Mouse (Mus musculus): ENCODE results near the gene Bmp3. TPM values are rescaled to one million over a fixed set of nuclear protein-coding genes. Genes with fewer than 3 reads are reported as not detected.

Gene Bmp3
- polyA plus RNA-seq, 1 experiment from 2014 or later: 9.2 TPM

GRCm38 (mm10) chr5:98844664-98845063 is 9.6 kb upstream of the Bmp3 start:
- Histone ChIP-seq H3K4me1 (ENCODE audit: control insufficient read depth, insufficient read depth, low read length) (peaks cover 12% of the 10 kb centered on the region), H3K4me2 (ENCODE audit: low read depth, low read length) (no peak overlapping the region), H3K9ac (ENCODE audit: low read depth, low read length) (no peak overlapping the region), H3K27me3 (replicated peaks; ENCODE audit: control insufficient read depth, insufficient read depth, low read length) (no peaks in the 10 kb centered on the region), H3K4me3 (ENCODE audit: low read length) (no peak overlapping the region), H3K27ac (ENCODE audit: low read length) (no peak overlapping the region), H3K9me3 (ENCODE audit: control insufficient read depth, low read length) (no peaks in the 10 kb centered on the region), H3K36me3 (ENCODE audit: control insufficient read depth, insufficient read depth, low read length) (no peaks in the 10 kb centered on the region)
- ATAC-seq: no peak
- WGBS: 39% methylated on average over 1 of the region's 1 CpGs

- Histone ChIP-seq H3K27ac (ENCODE audit: low read length) (peak overlapping the region; percentile 57), H3K9me3 (ENCODE audit: control insufficient read depth, low read length) (no peaks in the 10 kb centered on the region), H3K9ac (ENCODE audit: low read depth, low read length) (peak overlapping the region; percentile 79), H3K4me3 (ENCODE audit: low read length) (peak overlapping the region; percentile 72), H3K27me3 (replicated peaks; ENCODE audit: control insufficient read depth, insufficient read depth, low read length) (peaks cover 11% of the 10 kb centered on the region; the same call in 1 of the 2 replicates), H3K4me1 (ENCODE audit: control insufficient read depth, insufficient read depth, low read length) (no peaks in the 10 kb centered on the region; the same call in 1 of the 2 replicates), H3K36me3 (ENCODE audit: control insufficient read depth, insufficient read depth, low read length) (no peaks in the 10 kb centered on the region), H3K4me2 (ENCODE audit: low read depth, low read length) (peak overlapping the region; percentile 99)
- peak; percentile 87 for ATAC-seq
- under 1% methylated on average over 67 of the region's 75 CpGs for WGBS
Measured at GRCm38 (mm10) chr5:98854627-98855564, 681 bp downstream of the Bmp3 start.

- 0 out of 2 replicates have a peak, but pooled peaks have one; percentile 6 for ATAC-seq
- Histone ChIP-seq H3K4me2 (ENCODE audit: low read depth, low read length) (peak overlapping the region; percentile 99), H3K27me3 (replicated peaks; ENCODE audit: control insufficient read depth, insufficient read depth, low read length) (peaks cover 11% of the 10 kb centered on the region; the same call in 1 of the 2 replicates), H3K4me1 (ENCODE audit: control insufficient read depth, insufficient read depth, low read length) (no peaks in the 10 kb centered on the region; the same call in 1 of the 2 replicates), H3K27ac (ENCODE audit: low read length) (no peak overlapping the region), H3K9ac (ENCODE audit: low read depth, low read length) (0 out of 2 replicates have a peak overlapping the region, but pooled peaks have one; percentile 79), H3K9me3 (ENCODE audit: control insufficient read depth, low read length) (no peaks in the 10 kb centered on the region), H3K36me3 (ENCODE audit: control insufficient read depth, insufficient read depth, low read length) (no peaks in the 10 kb centered on the region), H3K4me3 (ENCODE audit: low read length) (peak overlapping the region; percentile 72)
- WGBS: 7% methylated on average over 12 of the region's 12 CpGs
Measured at GRCm38 (mm10) chr5:98855741-98856140, 1.5 kb downstream of the Bmp3 start.

GRCm38 (mm10) chr5:98856356-98856755 is 2.1 kb downstream of the Bmp3 start:
- Histone ChIP-seq H3K4me3 (ENCODE audit: low read length) (peak overlapping the region; percentile 72), H3K36me3 (ENCODE audit: control insufficient read depth, insufficient read depth, low read length) (no peaks in the 10 kb centered on the region), H3K4me2 (ENCODE audit: low read depth, low read length) (peak overlapping the region; percentile 99), H3K4me1 (ENCODE audit: control insufficient read depth, insufficient read depth, low read length) (no peaks in the 10 kb centered on the region; the same call in 1 of the 2 replicates), H3K27ac (ENCODE audit: low read length) (no peak overlapping the region), H3K9ac (ENCODE audit: low read depth, low read length) (0 out of 2 replicates have a peak overlapping the region, but pooled peaks have one; percentile 21), H3K9me3 (ENCODE audit: control insufficient read depth, low read length) (no peaks in the 10 kb centered on the region), H3K27me3 (replicated peaks; ENCODE audit: control insufficient read depth, insufficient read depth, low read length) (peaks cover 11% of the 10 kb centered on the region; the same call in 1 of the 2 replicates)
- WGBS: 38% methylated on average over 7 of the region's 7 CpGs
- no peak for ATAC-seq

- Histone ChIP-seq H3K36me3 (ENCODE audit: control insufficient read depth, insufficient read depth, low read length) (no peaks in the 10 kb centered on the region), H3K4me2 (ENCODE audit: low read depth, low read length) (peak overlapping the region; percentile 33; the same call in 1 of the 2 replicates), H3K9ac (ENCODE audit: low read depth, low read length) (0 out of 2 replicates have a peak overlapping the region, but pooled peaks have one; percentile 40), H3K9me3 (ENCODE audit: control insufficient read depth, low read length) (no peaks in the 10 kb centered on the region), H3K4me1 (ENCODE audit: control insufficient read depth, insufficient read depth, low read length) (peaks cover 2% of the 10 kb centered on the region; the same call in 1 of the 2 replicates), H3K27ac (ENCODE audit: low read length) (no peak overlapping the region), H3K4me3 (ENCODE audit: low read length) (no peak overlapping the region), H3K27me3 (replicated peaks; ENCODE audit: control insufficient read depth, insufficient read depth, low read length) (no peaks in the 10 kb centered on the region)
- 2% methylated on average over 6 of the region's 6 CpGs for WGBS
- ATAC-seq: no peak
Measured at GRCm38 (mm10) chr5:98863891-98864290, 9.7 kb downstream of the Bmp3 start.

GRCm38 (mm10) chr5:98865146-98865545 is 10.9 kb downstream of the Bmp3 start:
- Histone ChIP-seq H3K36me3 (ENCODE audit: control insufficient read depth, insufficient read depth, low read length) (no peaks in the 10 kb centered on the region), H3K27me3 (replicated peaks; ENCODE audit: control insufficient read depth, insufficient read depth, low read length) (no peaks in the 10 kb centered on the region), H3K9ac (ENCODE audit: low read depth, low read length) (no peak overlapping the region), H3K27ac (ENCODE audit: low read length) (no peak overlapping the region), H3K9me3 (ENCODE audit: control insufficient read depth, low read length) (no peaks in the 10 kb centered on the region), H3K4me1 (ENCODE audit: control insufficient read depth, insufficient read depth, low read length) (peaks cover 2% of the 10 kb centered on the region; the same call in 1 of the 2 replicates), H3K4me2 (ENCODE audit: low read depth, low read length) (no peak overlapping the region), H3K4me3 (ENCODE audit: low read length) (no peak overlapping the region)
- WGBS: 86% methylated on average over 5 of the region's 5 CpGs
- ATAC-seq: no peak

GRCm38 (mm10) chr5:98876056-98876455 is 21.8 kb downstream of the Bmp3 start:
- Histone ChIP-seq H3K9me3 (ENCODE audit: control insufficient read depth, low read length) (no peaks in the 10 kb centered on the region), H3K27ac (ENCODE audit: low read length) (no peak overlapping the region), H3K36me3 (ENCODE audit: control insufficient read depth, insufficient read depth, low read length) (no peaks in the 10 kb centered on the region), H3K4me3 (ENCODE audit: low read length) (no peak overlapping the region), H3K9ac (ENCODE audit: low read depth, low read length) (no peak overlapping the region), H3K4me2 (ENCODE audit: low read depth, low read length) (no peak overlapping the region), H3K27me3 (replicated peaks; ENCODE audit: control insufficient read depth, insufficient read depth, low read length) (no peaks in the 10 kb centered on the region), H3K4me1 (ENCODE audit: control insufficient read depth, insufficient read depth, low read length) (no peaks in the 10 kb centered on the region)
- WGBS: 60% methylated on average over 5 of the region's 5 CpGs
- no peak for ATAC-seq

GRCm38 (mm10) chr5:98878891-98879290 is 24.7 kb downstream of the Bmp3 start:
- H3K4me3 ChIP-seq (ENCODE audit: low read length): no peak overlapping the region
- no peak overlapping the region for H3K4me2 ChIP-seq (ENCODE audit: low read depth, low read length)
- H3K9me3 ChIP-seq (ENCODE audit: control insufficient read depth, low read length): no peaks in the 10 kb centered on the region
- H3K4me1 ChIP-seq (ENCODE audit: control insufficient read depth, insufficient read depth, low read length): no peaks in the 10 kb centered on the region
- ATAC-seq: no peak
- no peaks in the 10 kb centered on the region for H3K27me3 ChIP-seq (replicated peaks; ENCODE audit: control insufficient read depth, insufficient read depth, low read length)
- H3K36me3 ChIP-seq (ENCODE audit: control insufficient read depth, insufficient read depth, low read length): no peaks in the 10 kb centered on the region
- no peak overlapping the region for H3K9ac ChIP-seq (ENCODE audit: low read depth, low read length)
- H3K27ac ChIP-seq (ENCODE audit: low read length): no peak overlapping the region

- no peak overlapping the region for H3K27ac ChIP-seq (ENCODE audit: low read length)
- H3K4me2 ChIP-seq (ENCODE audit: low read depth, low read length): no peak overlapping the region
- ATAC-seq: no peak
- H3K27me3 ChIP-seq (replicated peaks; ENCODE audit: control insufficient read depth, insufficient read depth, low read length): no peaks in the 10 kb centered on the region
- 61% methylated on average over 3 of the region's 3 CpGs for WGBS
- no peaks in the 10 kb centered on the region for H3K4me1 ChIP-seq (ENCODE audit: control insufficient read depth, insufficient read depth, low read length)
- no peak overlapping the region for H3K4me3 ChIP-seq (ENCODE audit: low read length)
- H3K36me3 ChIP-seq (ENCODE audit: control insufficient read depth, insufficient read depth, low read length): no peaks in the 10 kb centered on the region
- no peak overlapping the region for H3K9ac ChIP-seq (ENCODE audit: low read depth, low read length)
- H3K9me3 ChIP-seq (ENCODE audit: control insufficient read depth, low read length): no peaks in the 10 kb centered on the region
Measured at GRCm38 (mm10) chr5:98882096-98882495, 27.9 kb downstream of the Bmp3 start.
